Mouse (Mus musculus): ENCODE measurements around the gene Nav1.

Nav1 gene

GRCm38 (mm10) chr1:135514913-135515632, 92.0 kb downstream of the Nav1 start:
- Histone ChIP-seq H3K27me3 (ENCODE audit: control insufficient read depth, insufficient read depth, low read length, poor library complexity, severe bottlenecking) (no peaks in the 10 kb centered on the region), H3K36me3 (ENCODE audit: control insufficient read depth, insufficient read depth, low read length, poor library complexity, severe bottlenecking) (no peaks in the 10 kb centered on the region)
- DNase-seq (ENCODE audit: low read depth, low spot score): no peak

GRCm38 (mm10) chr1:135514046-135514445, 93.0 kb downstream of the Nav1 start:
- H3K36me3 ChIP-seq (ENCODE audit: control insufficient read depth, insufficient read depth, low read length, poor library complexity, severe bottlenecking): no peaks in the 10 kb centered on the region
- H3K27me3 ChIP-seq (ENCODE audit: control insufficient read depth, insufficient read depth, low read length, poor library complexity, severe bottlenecking): no peaks in the 10 kb centered on the region
- no peak for DNase-seq (ENCODE audit: low read depth, low spot score)

- no peak for DNase-seq (ENCODE audit: low read depth, low spot score)
- Histone ChIP-seq H3K36me3 (ENCODE audit: control insufficient read depth, insufficient read depth, low read length, poor library complexity, severe bottlenecking) (no peaks in the 10 kb centered on the region), H3K27me3 (ENCODE audit: control insufficient read depth, insufficient read depth, low read length, poor library complexity, severe bottlenecking) (no peaks in the 10 kb centered on the region)
Observed at GRCm38 (mm10) chr1:135513464-135513863, 93.6 kb downstream of the Nav1 start.

GRCm38 (mm10) chr1:135510346-135510977, 96.6 kb downstream of the Nav1 start:
- Histone ChIP-seq H3K27me3 (ENCODE audit: control insufficient read depth, insufficient read depth, low read length, poor library complexity, severe bottlenecking) (no peaks in the 10 kb centered on the region), H3K36me3 (ENCODE audit: control insufficient read depth, insufficient read depth, low read length, poor library complexity, severe bottlenecking) (no peaks in the 10 kb centered on the region)
- DNase-seq (ENCODE audit: low read depth, low spot score): peak; percentile 6

GRCm38 (mm10) chr1:135509145-135510084, 97.7 kb downstream of the Nav1 start:
- no peaks in the 10 kb centered on the region for H3K36me3 ChIP-seq (ENCODE audit: control insufficient read depth, insufficient read depth, low read length, poor library complexity, severe bottlenecking)
- no peak for DNase-seq (ENCODE audit: low read depth, low spot score)
- no peaks in the 10 kb centered on the region for H3K27me3 ChIP-seq (ENCODE audit: control insufficient read depth, insufficient read depth, low read length, poor library complexity, severe bottlenecking)

- no peaks in the 10 kb centered on the region for H3K36me3 ChIP-seq (ENCODE audit: control insufficient read depth, insufficient read depth, low read length, poor library complexity, severe bottlenecking)
- no peak for DNase-seq (ENCODE audit: low read depth, low spot score)
Observed at GRCm38 (mm10) chr1:135508349-135508634, 98.8 kb downstream of the Nav1 start.

GRCm38 (mm10) chr1:135507572-135508348, 99.3 kb downstream of the Nav1 start:
- no peak for DNase-seq (ENCODE audit: low read depth, low spot score)
- no peaks in the 10 kb centered on the region for H3K27me3 ChIP-seq (ENCODE audit: control insufficient read depth, insufficient read depth, low read length, poor library complexity, severe bottlenecking)
- H3K36me3 ChIP-seq (ENCODE audit: control insufficient read depth, insufficient read depth, low read length, poor library complexity, severe bottlenecking): no peaks in the 10 kb centered on the region

More at GRCm38 (mm10) chr1:135508349-135508634, 98.8 kb downstream of the Nav1 start:
- no peaks in the 10 kb centered on the region for H3K27me3 ChIP-seq (ENCODE audit: control insufficient read depth, insufficient read depth, low read length, poor library complexity, severe bottlenecking)

GRCm38 (mm10) chr1:135505499-135505898, 101.6 kb downstream of the Nav1 start:
- Histone ChIP-seq H3K27me3 (ENCODE audit: control insufficient read depth, insufficient read depth, low read length, poor library complexity, severe bottlenecking) (no peaks in the 10 kb centered on the region), H3K36me3 (ENCODE audit: control insufficient read depth, insufficient read depth, low read length, poor library complexity, severe bottlenecking) (no peaks in the 10 kb centered on the region)
- DNase-seq (ENCODE audit: low read depth, low spot score): no peak

- DNase-seq (ENCODE audit: low read depth, low spot score): no peak
Observed at GRCm38 (mm10) chr1:135503436-135503835, 103.7 kb downstream of the Nav1 start.

GRCm38 (mm10) chr1:135502750-135503149, 104.3 kb downstream of the Nav1 start:
- Histone ChIP-seq H3K36me3 (ENCODE audit: control insufficient read depth, insufficient read depth, low read length, poor library complexity, severe bottlenecking) (no peaks in the 10 kb centered on the region), H3K27me3 (ENCODE audit: control insufficient read depth, insufficient read depth, low read length, poor library complexity, severe bottlenecking) (no peaks in the 10 kb centered on the region)
- DNase-seq (ENCODE audit: low read depth, low spot score): no peak

More at GRCm38 (mm10) chr1:135503436-135503835, 103.7 kb downstream of the Nav1 start:
- Histone ChIP-seq H3K36me3 (ENCODE audit: control insufficient read depth, insufficient read depth, low read length, poor library complexity, severe bottlenecking) (no peaks in the 10 kb centered on the region), H3K27me3 (ENCODE audit: control insufficient read depth, insufficient read depth, low read length, poor library complexity, severe bottlenecking) (no peaks in the 10 kb centered on the region)

GRCm38 (mm10) chr1:135502135-135502534, 105.0 kb downstream of the Nav1 start:
- no peak for DNase-seq (ENCODE audit: low read depth, low spot score)
- Histone ChIP-seq H3K27me3 (ENCODE audit: control insufficient read depth, insufficient read depth, low read length, poor library complexity, severe bottlenecking) (no peaks in the 10 kb centered on the region), H3K36me3 (ENCODE audit: control insufficient read depth, insufficient read depth, low read length, poor library complexity, severe bottlenecking) (no peaks in the 10 kb centered on the region)

- no peaks in the 10 kb centered on the region for H3K27me3 ChIP-seq (ENCODE audit: control insufficient read depth, insufficient read depth, low read length, poor library complexity, severe bottlenecking)
- no peak for DNase-seq (ENCODE audit: low read depth, low spot score)
- no peaks in the 10 kb centered on the region for H3K36me3 ChIP-seq (ENCODE audit: control insufficient read depth, insufficient read depth, low read length, poor library complexity, severe bottlenecking)
Observed at GRCm38 (mm10) chr1:135498455-135499358, 108.4 kb downstream of the Nav1 start.

GRCm38 (mm10) chr1:135495048-135495447, 112.0 kb downstream of the Nav1 start:
- DNase-seq (ENCODE audit: low read depth, low spot score): no peak
- no peaks in the 10 kb centered on the region for H3K27me3 ChIP-seq (ENCODE audit: control insufficient read depth, insufficient read depth, low read length, poor library complexity, severe bottlenecking)
- no peaks in the 10 kb centered on the region for H3K36me3 ChIP-seq (ENCODE audit: control insufficient read depth, insufficient read depth, low read length, poor library complexity, severe bottlenecking)
